Mouse (Mus musculus): Measurements from ENCODE around the gene Senp1.

DNA sequence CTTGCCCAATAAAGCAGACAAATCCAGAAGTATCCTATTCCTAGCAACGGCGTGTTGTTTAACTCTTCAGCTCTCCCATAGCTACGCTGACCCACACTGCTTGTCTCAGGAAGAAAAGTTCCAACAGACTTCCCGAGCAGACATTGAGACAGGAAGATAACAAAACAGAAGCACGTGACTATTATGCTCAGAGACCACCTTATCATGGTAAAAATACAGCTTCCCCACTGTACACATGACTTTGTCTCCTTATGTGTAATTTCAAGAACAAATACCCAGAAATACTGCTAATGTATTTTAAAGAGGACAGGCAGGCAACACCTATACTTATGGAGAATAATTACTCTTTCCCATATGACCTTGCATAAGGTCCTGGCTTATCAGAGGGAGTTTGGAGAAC is 41.9 kb downstream of the Senp1 start:
- no peak for TF ChIP-seq POLR2A (IDR thresholded peaks at IDR 0.05; ENCODE audit: extremely low read depth, insufficient read depth, low read length)
- no peak for TF ChIP-seq CTCF (IDR thresholded peaks at IDR 0.05; ENCODE audit: extremely low read depth, insufficient read depth, low read length)

Measured in cortical plate, adult 2 months (tissue).